Mouse (Mus musculus) MEL (cell line): ENCODE data around the gene Egr2. TPM values are rescaled to one million over a fixed set of nuclear protein-coding genes. Genes with fewer than 3 reads are reported as not detected.

Experiments used
- DNase-seq: peaks from one replicate; pipeline ENCODE4 v3.0.0; 2011; ENCODE audit warnings: low read depth, low spot score
- H3K27ac ChIP-seq: 2 replicates; pipeline ENCODE4 v1.5.1; 2012; ENCODE audit warnings: low read depth, mild to moderate bottlenecking, control low read depth, low read length, moderate library complexity; ENCODE audit not compliant: control insufficient read depth
- H3K27me3 ChIP-seq, 2 experiments: fragments of 150-350 bp in 1 of 2; sonication (generic) in 1 of 2; 2 replicates each; pipeline ENCODE4 v1.6.1; 2012; ENCODE audit warnings: low read length in 2 of 2, mild to moderate bottlenecking in 2 of 2, improper control_type of control experiment in 1 of 2, moderate library complexity in 1 of 2; ENCODE audit not compliant: insufficient read depth in 2 of 2, control insufficient read depth in 1 of 2
- H3K36me3 ChIP-seq, 2 experiments: 2 replicates each; pipeline ENCODE4 v1.6.1; 2012 to 2014; ENCODE audit warnings: low read length in 2 of 2, improper control_type of control experiment in 1 of 2, inconsistent platforms in 1 of 2, mild to moderate bottlenecking in 1 of 2; ENCODE audit not compliant: insufficient read depth in 2 of 2, control insufficient read depth in 1 of 2
- H3K4me1 ChIP-seq, 2 experiments: fragments of 150-350 bp in 1 of 2; sonication (generic) in 1 of 2; 2 replicates each; pipeline ENCODE4 v1.6.1; 2012; ENCODE audit warnings: low read length in 2 of 2, improper control_type of control experiment in 1 of 2, mild to moderate bottlenecking in 1 of 2; ENCODE audit not compliant: insufficient read depth in 2 of 2, control insufficient read depth in 1 of 2
- H3K4me3 ChIP-seq, 2 experiments: fragments of 150-350 bp in 1 of 2; sonication (generic) in 1 of 2; 2 replicates each; pipeline ENCODE4 v1.5.1; 2012; ENCODE audit warnings: low read depth in 2 of 2, low read length in 2 of 2, mild to moderate bottlenecking in 2 of 2, moderate library complexity in 2 of 2, control low read depth in 1 of 2, improper control_type of control experiment in 1 of 2; ENCODE audit not compliant: control insufficient read depth in 1 of 2, insufficient read depth in 1 of 2
- H3K79me2 ChIP-seq: 2 replicates; pipeline ENCODE4 v1.6.1; 2012; ENCODE audit warnings: mild to moderate bottlenecking, low read length, moderate library complexity; ENCODE audit not compliant: control insufficient read depth, poor library complexity, insufficient read depth
- H3K9ac ChIP-seq: 2 replicates; pipeline ENCODE4 v1.6.1; 2012; ENCODE audit warnings: low read depth, mild to moderate bottlenecking, control low read depth, low read length, moderate library complexity; ENCODE audit not compliant: control insufficient read depth, poor library complexity, severe bottlenecking
- H3K9me3 ChIP-seq: fragments of 150-350 bp; sonication (generic); replicated peaks from 2 replicates; pipeline ENCODE4 v1.6.1; 2012; ENCODE audit warnings: mild to moderate bottlenecking, low read length, improper control_type of control experiment, moderate library complexity; ENCODE audit not compliant: insufficient read depth
- CHD1 ChIP-seq: IDR thresholded peaks from 2 replicates; pipeline ENCODE4 v1.6.1; 2012; ENCODE audit warnings: low read depth, mild to moderate bottlenecking, inconsistent platforms, low read length, improper control_type of control experiment
- ELF1 ChIP-seq: IDR thresholded peaks from 2 replicates; pipeline ENCODE4 v1.6.1; 2014; ENCODE audit warnings: low read depth, mild to moderate bottlenecking, inconsistent platforms, low read length, improper control_type of control experiment, moderate library complexity
- EP300 ChIP-seq, 2 experiments: IDR thresholded peaks; 2 replicates each; pipeline ENCODE4 v1.6.1; 2011; ENCODE audit warnings: improper control_type of control experiment in 2 of 2, low read length in 2 of 2, low read depth in 1 of 2, mild to moderate bottlenecking in 1 of 2
- ETS1 ChIP-seq: IDR thresholded peaks from 2 replicates; pipeline ENCODE4 v1.6.1; 2012; ENCODE audit warnings: low read depth, mild to moderate bottlenecking, inconsistent platforms, low read length, improper control_type of control experiment, moderate library complexity
- GABPA ChIP-seq: IDR thresholded peaks from 2 replicates; pipeline ENCODE4 v1.6.1; 2012; ENCODE audit warnings: low read depth, mild to moderate bottlenecking, inconsistent platforms, low read length, improper control_type of control experiment, moderate library complexity
- HCFC1 ChIP-seq: IDR thresholded peaks from 2 replicates; pipeline ENCODE4 v1.6.1; 2012; ENCODE audit warnings: low read depth, mild to moderate bottlenecking, inconsistent platforms, low read length, improper control_type of control experiment, moderate library complexity
- KAT2A ChIP-seq: conservative IDR thresholded peaks from 2 replicates; pipeline ENCODE4 v1.6.1; 2012; ENCODE audit warnings: low read depth, low read length, improper control_type of control experiment, inconsistent platforms
- MAX ChIP-seq: IDR thresholded peaks from 2 replicates; pipeline ENCODE4 v1.6.1; 2011; ENCODE audit warnings: low read length, improper control_type of control experiment
- MAZ ChIP-seq: IDR thresholded peaks from 2 replicates; pipeline ENCODE4 v1.6.1; 2012; ENCODE audit warnings: low read depth, mild to moderate bottlenecking, inconsistent platforms, low read length, improper control_type of control experiment
- MEF2A ChIP-seq: IDR thresholded peaks from 2 replicates; pipeline ENCODE4 v1.6.1; 2014; ENCODE audit warnings: low read depth, mild to moderate bottlenecking, inconsistent platforms, low read length, improper control_type of control experiment; ENCODE audit not compliant: poor library complexity, insufficient replicate concordance, severe bottlenecking; ENCODE audit errors: extremely low read depth
- NRF1 ChIP-seq: IDR thresholded peaks from 2 replicates; pipeline ENCODE4 v1.6.1; 2014; ENCODE audit warnings: low read depth, mild to moderate bottlenecking, inconsistent platforms, low read length, improper control_type of control experiment, moderate library complexity; ENCODE audit not compliant: poor library complexity, insufficient read depth, severe bottlenecking
- POLR2A ChIP-seq, 2 experiments: IDR thresholded peaks; 2 replicates each; pipeline ENCODE4 v1.6.1; 2011 to 2012; ENCODE audit warnings: low read length in 2 of 2, mild to moderate bottlenecking in 2 of 2, control low read depth in 1 of 2, improper control_type of control experiment in 1 of 2, low read depth in 1 of 2, moderate library complexity in 1 of 2; ENCODE audit not compliant: control insufficient read depth in 1 of 2, insufficient read depth in 1 of 2, poor library complexity in 1 of 2
- POLR2AphosphoS2 ChIP-seq: IDR thresholded peaks from 2 replicates; pipeline ENCODE4 v1.6.1; 2011; ENCODE audit warnings: low read length, improper control_type of control experiment
- RAD21 ChIP-seq: IDR thresholded peaks from 2 replicates; pipeline ENCODE4 v1.6.1; 2011; ENCODE audit warnings: mild to moderate bottlenecking, low read depth, low read length, improper control_type of control experiment
- SMC3 ChIP-seq: IDR thresholded peaks from 2 replicates; pipeline ENCODE4 v1.6.1; 2011; ENCODE audit warnings: low read depth, low read length, improper control_type of control experiment
- UBTF ChIP-seq: IDR thresholded peaks from 2 replicates; pipeline ENCODE4 v1.6.1; 2012; ENCODE audit warnings: low read depth, mild to moderate bottlenecking, inconsistent platforms, low read length, improper control_type of control experiment, moderate library complexity, borderline replicate concordance; ENCODE audit not compliant: insufficient read depth
- USF1 ChIP-seq: IDR thresholded peaks from 2 replicates; pipeline ENCODE4 v1.6.1; 2014; ENCODE audit warnings: low read depth, mild to moderate bottlenecking, inconsistent platforms, low read length, improper control_type of control experiment, moderate library complexity
- USF2 ChIP-seq, 2 experiments: IDR thresholded peaks; 2 replicates each; pipeline ENCODE4 v1.6.1; 2011 to 2012; ENCODE audit warnings: improper control_type of control experiment in 2 of 2, low read length in 2 of 2, borderline replicate concordance in 1 of 2, inconsistent platforms in 1 of 2, low read depth in 1 of 2, mild to moderate bottlenecking in 1 of 2; ENCODE audit not compliant: insufficient read depth in 1 of 2
- ZC3H11A ChIP-seq: IDR thresholded peaks from 2 replicates; pipeline ENCODE4 v1.6.1; 2012; ENCODE audit warnings: low read depth, mild to moderate bottlenecking, inconsistent platforms, low read length, improper control_type of control experiment
- ZMIZ1 ChIP-seq: IDR thresholded peaks from 2 replicates; pipeline ENCODE4 v1.6.1; 2012; ENCODE audit warnings: low read depth, mild to moderate bottlenecking, inconsistent platforms, low read length, improper control_type of control experiment, moderate library complexity
- ZNF384 ChIP-seq: IDR thresholded peaks from 2 replicates; pipeline ENCODE4 v1.6.1; 2012; ENCODE audit warnings: low read depth, mild to moderate bottlenecking, inconsistent platforms, low read length, improper control_type of control experiment
- polyA plus RNA-seq, 2 experiments: library from polyadenylated mRNA; stranded (reverse) in 1 of 2; unstranded in 1 of 2; fragments of >175 nt in 1 of 2; fragments of >200 nt in 1 of 2; gene quantifications; 2 replicates each; pipeline versions ENCODE4 v1.2.1 to v1.2.4; 2012; ENCODE audit warnings: low replicate concordance in 2 of 2, low read depth in 1 of 2; ENCODE audit not compliant: insufficient read length in 2 of 2, insufficient read depth in 1 of 2, missing spikeins in 1 of 2
- total RNA-seq: library from RNA; depleted of rRNA; stranded (reverse); fragments of 300-350 nt; gene quantifications from 2 replicates; pipeline ENCODE4 v1.2.3, GENCODE M21; 2012

Gene Egr2
- total and polyA plus RNA-seq, 3 experiments, result 0.23 to 0.24 TPM; not detected in 1

DNA sequence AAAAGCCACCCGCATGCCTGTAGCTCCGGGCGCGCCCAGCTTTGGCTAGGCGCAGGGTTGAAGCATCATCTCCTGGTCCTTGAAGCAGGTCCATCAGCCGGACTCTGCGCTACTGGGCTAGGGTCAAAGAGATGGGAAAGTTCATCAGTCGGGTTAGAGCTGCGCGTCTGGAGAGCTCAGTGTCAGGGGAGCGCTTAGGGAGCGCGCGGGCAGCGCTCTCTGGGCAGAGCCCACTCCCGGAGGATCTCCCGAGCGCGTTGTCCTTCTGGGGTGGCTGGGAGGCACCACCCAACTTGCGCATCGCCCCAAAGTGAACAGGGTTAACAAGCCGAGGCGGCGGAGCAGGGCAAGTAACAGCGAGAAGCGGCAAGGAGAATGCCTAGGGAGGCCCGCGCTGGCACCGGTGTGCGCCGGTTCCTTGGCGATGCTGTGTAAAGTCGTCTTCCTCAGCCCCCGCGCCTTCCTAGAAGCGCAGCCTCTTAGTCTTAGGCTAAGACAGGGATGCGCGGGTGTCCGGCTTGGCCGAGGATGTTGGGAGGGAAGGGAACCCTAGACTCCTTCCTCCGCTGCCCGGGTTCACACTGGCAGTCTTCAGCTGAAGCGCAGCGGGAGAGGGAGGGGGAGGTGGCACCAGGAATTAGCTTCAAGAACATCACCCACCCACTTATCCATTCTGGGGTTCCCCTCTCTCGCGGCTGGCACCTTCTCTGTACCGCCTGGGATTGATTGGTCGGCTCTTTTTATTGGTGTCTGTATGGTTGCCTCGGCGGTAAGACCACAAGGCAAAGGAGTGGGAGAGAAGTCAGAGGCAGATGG lies 3.5 kb downstream of the Egr2 start:
- H3K4me1 ChIP-seq, result peaks cover 0 to 3% of the 10 kb centered on the region in 2 experiments; a peak in 1 of 4 replicates
- no peak overlapping the region for H3K27ac ChIP-seq
- TF ChIP-seq ELF1 (no peak), UBTF (no peak), MEF2A (no peak), CHD1 (no peak), NRF1 (no peak), POLR2AphosphoS2 (no peak), KAT2A (no peak), GABPA (no peak), EP300 (IDR thresholded peaks at IDR 0.05; ENCODE audit: low read depth in 1 of 2, low read length in 2 of 2) (no peak), SMC3 (no peak), POLR2A (IDR thresholded peaks at IDR 0.05; ENCODE audit: control insufficient read depth in 1 of 2, insufficient read depth in 1 of 2, low read depth in 1 of 2, low read length in 2 of 2, poor library complexity in 1 of 2) (no peak), USF1 (no peak), ETS1 (no peak), HCFC1 (no peak), ZC3H11A (no peak)
- H3K36me3 ChIP-seq, result no peaks in the 10 kb centered on the region
- H3K9me3 ChIP-seq, result no peaks in the 10 kb centered on the region
- DNase-seq, result no peak
- 0 out of 2 replicates have a peak, but pooled peaks cover 4% of the 10 kb centered on the region for H3K79me2 ChIP-seq
- H3K27me3 ChIP-seq, result no peaks in the 10 kb centered on the region
- H3K9ac ChIP-seq, result no peak overlapping the region
- H3K4me3 ChIP-seq, result no peak overlapping the region

DNA sequence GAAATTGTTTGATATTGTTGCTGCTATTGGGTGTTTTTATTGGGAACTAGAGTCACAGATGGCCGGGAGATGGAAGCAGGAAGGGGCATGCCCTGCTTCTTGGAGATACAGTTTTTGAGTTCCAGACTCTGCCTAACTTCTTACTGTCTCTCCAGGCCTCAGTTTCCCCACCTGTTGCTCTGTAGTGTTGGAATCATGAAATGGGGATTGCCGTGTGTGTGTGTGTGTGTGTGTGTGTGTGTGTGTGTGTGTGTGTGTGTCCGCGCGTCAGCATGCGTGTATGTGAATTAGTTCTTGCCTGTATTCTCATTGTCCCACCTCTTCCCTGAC lies 4.1 kb downstream of the Egr2 start:
- H3K79me2 ChIP-seq, result peaks cover 4% of the 10 kb centered on the region; the same call in 1 of the 2 replicates
- H3K27me3 ChIP-seq, result no peaks in the 10 kb centered on the region
- no peak overlapping the region for H3K4me3 ChIP-seq
- H3K9me3 ChIP-seq, result no peaks in the 10 kb centered on the region
- TF ChIP-seq USF1, result no peak
- no peak for TF ChIP-seq MEF2A
- TF ChIP-seq USF2 (IDR thresholded peaks at IDR 0.05; ENCODE audit: borderline replicate concordance in 1 of 2, insufficient read depth in 1 of 2, low read depth in 1 of 2, low read length in 2 of 2), result no peak
- no peak for TF ChIP-seq ZMIZ1
- no peak for TF ChIP-seq ZNF384
- no peak for TF ChIP-seq RAD21
- TF ChIP-seq MAX, result no peak
- no peak for TF ChIP-seq MAZ
- DNase-seq, result no peak
- no peaks in the 10 kb centered on the region; a peak in 1 of 4 replicates for H3K36me3 ChIP-seq
- H3K4me1 ChIP-seq, result peaks cover 0 to 3% of the 10 kb centered on the region in 2 experiments; a peak in 1 of 4 replicates
- no peak overlapping the region for H3K9ac ChIP-seq
- no peak overlapping the region for H3K27ac ChIP-seq
